Mouse (Mus musculus) heart, embryonic 11.5 days (tissue): ENCODE data around the gene Zfp9. TPM values are rescaled to one million over a fixed set of nuclear protein-coding genes. Genes with fewer than 3 reads are reported as not detected.
A peak's percentile ranks its signal among the peaks of the same experiment; 100 is the strongest.

Source experiments
- ATAC-seq: fragments of 200-750 bp; cut with Nextera tagmentation; replicated peaks from 2 replicates; pipeline ENCODE4 v1.8.0; 2017; ENCODE audit warnings: moderate library complexity; ENCODE audit not compliant: insufficient number of reproducible peaks, low FRiP score, low TSS enrichment
- H3K27ac ChIP-seq: fragments of 300-500 bp; sonication (generic); 2 replicates; pipeline ENCODE4 v1.5.1; 2014; ENCODE audit warnings: mild to moderate bottlenecking, low read depth, low read length
- H3K27me3 ChIP-seq: fragments of 300-500 bp; sonication (generic); 2 replicates; pipeline ENCODE4 v1.6.1; 2014; ENCODE audit warnings: mild to moderate bottlenecking, low read length, mixed read lengths; ENCODE audit not compliant: control insufficient read depth, insufficient read depth
- H3K36me3 ChIP-seq: fragments of 300-500 bp; sonication (generic); 2 replicates; pipeline ENCODE4 v1.6.1; 2014; ENCODE audit warnings: mild to moderate bottlenecking, low read length, moderate library complexity, mixed read lengths; ENCODE audit not compliant: control insufficient read depth, insufficient read depth
- H3K4me1 ChIP-seq: fragments of 300-500 bp; sonication (generic); 2 replicates; pipeline ENCODE4 v1.6.1; 2014; ENCODE audit warnings: low read length; ENCODE audit not compliant: control insufficient read depth, insufficient read depth
- H3K4me2 ChIP-seq: fragments of 300-500 bp; sonication (generic); 2 replicates; pipeline ENCODE4 v1.6.1; 2014; ENCODE audit warnings: mild to moderate bottlenecking, moderate library complexity
- H3K4me3 ChIP-seq: fragments of 300-500 bp; sonication (generic); 2 replicates; pipeline ENCODE4 v1.5.1; 2014; ENCODE audit warnings: low read depth, low read length
- H3K9ac ChIP-seq: fragments of 300-500 bp; sonication (generic); 2 replicates; pipeline ENCODE4 v1.6.1; 2014; ENCODE audit warnings: mild to moderate bottlenecking, low read depth, low read length, moderate library complexity
- H3K9me3 ChIP-seq: fragments of 300-500 bp; sonication (generic); replicated peaks from 2 replicates; pipeline ENCODE4 v1.6.1; 2016; ENCODE audit warnings: low read length; ENCODE audit not compliant: control insufficient read depth
- WGBS: fragments of 180-500 bp; shearing (Covaris S2); extraction: QIAGEN DNeasy Blood & Tissue Kit; methylation state at CpG from one replicate; pipeline ENCODE4 v1.1.7; 2014; ENCODE audit not compliant: insufficient replicate concordance; 5-methylcytosine and 5-hydroxymethylcytosine counted together
- microRNA-seq: library from miRNA; unstranded; fragments of <30 nt; microRNA quantifications from one replicate; pipeline ENCODE4, GENCODE M21; 2016; ENCODE audit warnings: borderline number of aligned reads
- polyA plus RNA-seq: library from polyadenylated mRNA; unstranded; fragments of >200 nt; fragmentation: Nextera tagmentation; extraction: Ambion mirVana; gene quantifications from 2 replicates; pipeline ENCODE4 v1.2.1, GENCODE M21; 2014

The Zfp9 gene
- polyA plus RNA-seq, 1 experiment from 2014 or later = 10.3 TPM

DNA sequence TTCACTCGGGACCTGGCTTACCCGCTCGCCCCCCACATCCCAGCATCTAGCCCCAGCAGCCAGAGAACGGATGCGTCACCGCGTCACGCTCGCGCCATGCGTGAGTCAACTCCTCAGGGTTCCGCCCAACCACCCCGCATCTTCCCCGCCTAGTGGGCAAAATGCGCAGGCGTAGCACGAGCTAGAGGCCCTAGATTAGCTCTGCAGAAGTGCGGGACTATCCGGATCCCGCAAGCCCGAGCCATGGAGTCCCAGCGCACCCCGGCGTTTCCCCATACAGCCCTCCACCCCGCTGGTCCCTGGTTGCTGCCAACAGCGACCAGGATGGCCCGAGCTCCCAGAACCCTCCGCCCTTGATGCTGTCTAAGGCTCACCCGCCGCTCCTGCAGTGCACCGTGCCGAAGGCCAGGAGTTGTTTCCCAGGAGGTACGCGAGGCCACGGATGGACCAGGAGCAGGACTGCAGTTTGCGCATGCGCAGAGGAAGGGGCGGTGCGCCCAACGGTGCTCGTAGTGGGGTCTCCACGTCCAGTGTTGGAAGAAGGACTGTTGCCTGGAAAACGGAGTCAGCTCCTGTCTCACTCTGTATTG lies 24.0 kb downstream of the Zfp9 start, which contains the start of gene Zfp248:
Gene Zfp248, minus strand, starts transcription at position 487 of the 590 bp plus-strand sequence.
- ATAC-seq = peak; percentile 90
- under 1% methylated on average over 43 of the region's 43 CpGs for WGBS

GRCm38 (mm10) chr6:118454452-118454851 lies 24.7 kb downstream of the Zfp9 start:
- Histone ChIP-seq H3K4me3 (peak overlapping the region; percentile 80), H3K27ac (no peak overlapping the region), H3K27me3 (no peaks in the 10 kb centered on the region), H3K9me3 (no peaks in the 10 kb centered on the region), H3K4me2 (peak overlapping the region; percentile 86), H3K4me1 (peaks cover 2% of the 10 kb centered on the region; the same call in 1 of the 2 replicates), H3K36me3 (no peaks in the 10 kb centered on the region), H3K9ac (peak overlapping the region; percentile 92)
- 41% methylated on average over 8 of the region's 8 CpGs for WGBS
- ATAC-seq = no peak

More for the DNA sequence above, 24.0 kb downstream of the Zfp9 start, which contains the start of gene Zfp248:
- Histone ChIP-seq H3K27me3 (no peaks in the 10 kb centered on the region), H3K36me3 (no peaks in the 10 kb centered on the region), H3K4me2 (peak within 1 kb of the TSS; percentile 86), H3K9me3 (no peaks in the 10 kb centered on the region), H3K27ac (peak within 1 kb of the TSS; percentile 89), H3K4me3 (peak within 1 kb of the TSS; percentile 80), H3K9ac (peak within 1 kb of the TSS; percentile 92), H3K4me1 (peaks cover 2% of the 10 kb centered on the region; the same call in 1 of the 2 replicates)

DNA sequence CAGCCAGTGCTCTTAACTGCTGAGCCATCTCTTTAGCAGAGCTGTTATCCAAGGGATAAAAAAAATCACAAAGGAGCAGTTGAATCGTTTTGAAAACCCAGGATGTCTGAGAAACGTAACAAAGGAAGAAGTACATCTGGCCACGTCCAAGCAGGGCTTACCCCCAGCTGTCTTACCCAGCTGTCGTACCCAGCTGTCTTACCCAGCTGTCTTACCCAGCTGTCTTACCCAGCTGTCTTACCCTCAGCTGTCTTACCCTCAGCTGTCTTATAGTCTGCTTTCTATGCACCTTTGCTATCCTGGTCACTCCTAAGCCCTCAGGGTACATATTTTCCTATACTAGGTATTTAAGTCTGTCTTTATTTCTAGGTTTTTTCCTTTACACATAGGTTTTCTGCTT lies 47.6 kb downstream of the Zfp9 start:
- peaks cover 13% of the 10 kb centered on the region for H3K9me3 ChIP-seq
- H3K4me1 ChIP-seq = no peaks in the 10 kb centered on the region
- H3K9ac ChIP-seq = no peak overlapping the region
- H3K4me3 ChIP-seq = no peak overlapping the region
- H3K4me2 ChIP-seq = no peak overlapping the region
- no peaks in the 10 kb centered on the region for H3K27me3 ChIP-seq
- ATAC-seq = no peak
- no peak overlapping the region for H3K27ac ChIP-seq
- WGBS = 93% methylated on average over 4 of the region's 4 CpGs
- H3K36me3 ChIP-seq = peaks cover 27% of the 10 kb centered on the region

GRCm38 (mm10) chr6:118426666-118427065 lies 52.5 kb downstream of the Zfp9 start:
- no peak for ATAC-seq
- WGBS = 92% methylated on average over 1 of the region's 1 CpGs
- Histone ChIP-seq H3K9ac (no peak overlapping the region), H3K36me3 (peaks cover 25% of the 10 kb centered on the region), H3K27me3 (no peaks in the 10 kb centered on the region), H3K4me2 (no peak overlapping the region), H3K4me3 (no peak overlapping the region), H3K27ac (no peak overlapping the region), H3K9me3 (peaks cover 13% of the 10 kb centered on the region), H3K4me1 (no peaks in the 10 kb centered on the region)

DNA sequence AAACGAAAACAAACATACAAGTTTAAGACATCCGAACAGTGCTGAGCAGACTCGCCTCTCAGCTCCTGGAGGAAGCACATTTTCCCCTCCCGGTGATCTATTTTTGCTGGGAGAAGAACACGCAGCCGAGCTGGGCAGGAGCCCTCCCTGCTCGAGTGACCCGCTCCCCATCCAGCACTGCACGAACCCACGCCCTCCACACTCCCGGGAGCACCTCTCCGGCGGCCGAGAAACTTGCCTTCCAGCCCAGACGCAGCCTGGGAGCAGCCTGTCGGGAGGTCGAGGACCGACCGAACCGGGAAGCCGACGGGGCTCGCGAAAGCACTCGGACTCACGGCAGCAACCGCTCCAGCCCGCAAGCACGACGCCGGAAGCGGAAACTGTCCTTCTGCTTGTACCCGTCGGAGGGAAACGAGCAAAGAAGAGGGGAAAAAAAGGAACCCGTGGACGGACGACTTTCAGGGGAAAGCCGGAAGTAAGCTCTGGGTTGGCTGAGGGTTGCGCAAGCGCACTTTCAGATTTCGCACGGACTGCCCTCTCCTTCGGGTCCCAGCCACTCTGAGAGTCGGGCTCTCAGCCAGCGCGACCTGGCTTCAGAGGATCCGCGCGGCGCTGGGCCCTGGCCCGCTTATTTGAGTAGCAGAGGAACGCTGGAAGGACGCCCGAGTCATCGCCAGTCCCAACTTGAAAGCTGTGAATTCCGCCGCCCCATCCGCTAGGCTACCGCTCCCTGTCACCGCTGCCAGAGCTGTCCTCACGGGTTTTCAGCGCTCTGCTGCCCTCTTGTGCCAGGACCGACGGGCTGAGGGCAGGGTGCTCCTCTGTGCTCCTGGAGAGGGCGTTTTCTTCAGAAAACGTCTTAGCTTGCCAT lies 59.8 kb downstream of the Zfp9 start, which contains the start of gene Bms1:
Gene Bms1, minus strand, starts transcription at position 425 of the 871 bp plus-strand sequence.
- WGBS = under 1% methylated on average over 67 of the region's 67 CpGs
- Histone ChIP-seq H3K27ac (0 out of 2 replicates have a peak within 1 kb of the TSS, but pooled peaks have one; percentile 16), H3K4me1 (peaks cover 3% of the 10 kb centered on the region; the same call in 1 of the 2 replicates), H3K4me3 (peak within 1 kb of the TSS; percentile 61), H3K4me2 (peak within 1 kb of the TSS; percentile 68), H3K36me3 (peaks cover 6% of the 10 kb centered on the region; the same call in 1 of the 2 replicates), H3K9ac (peak within 1 kb of the TSS; percentile 75), H3K27me3 (no peaks in the 10 kb centered on the region), H3K9me3 (no peaks in the 10 kb centered on the region)
- peak; percentile 93 for ATAC-seq

Small RNA genes lying within 50 kb of the gene (microRNA-seq; reads per million reads assigned to microRNA genes)
- not detected for gene Gm25953

Other genes with a start within 250 kb of the Zfp9 start
- 25.1 and 31.6 TPM in 2 replicates for gene Bms1, start 59.8 kb downstream of the Zfp9 start, polyA plus RNA-seq
- 4.9 and 5.0 TPM in 2 replicates for gene Zfp248, start 23.8 kb downstream of the Zfp9 start, polyA plus RNA-seq
- 8.9 and 10.4 TPM in 2 replicates for gene Ankrd26, start 82.9 kb upstream of the Zfp9 start, polyA plus RNA-seq